Mouse (Mus musculus) small intestine, adult 2 months (tissue): ENCODE data around the gene Ogfod2. TPM values are rescaled to one million over a fixed set of nuclear protein-coding genes. Genes with fewer than 3 reads are reported as not detected.

Experiments
- H3K27ac ChIP-seq: fragments of 200-500 bp; 2 replicates; pipeline ENCODE4 v1.5.1; 2012; ENCODE audit warnings: low read depth, low read length, control low read depth, inconsistent platforms; ENCODE audit not compliant: insufficient read depth
- H3K27me3 ChIP-seq: fragments of 200-500 bp; 2 replicates; pipeline ENCODE4 v1.6.1; 2012; ENCODE audit warnings: mild to moderate bottlenecking, moderate library complexity, low read length, inconsistent platforms; ENCODE audit not compliant: control insufficient read depth, insufficient read depth
- H3K36me3 ChIP-seq: fragments of 200-500 bp; 2 replicates; pipeline ENCODE4 v1.6.1; 2012; ENCODE audit warnings: mild to moderate bottlenecking, low read length, control low read depth, inconsistent platforms; ENCODE audit not compliant: control insufficient read depth, insufficient read depth
- H3K4me1 ChIP-seq: fragments of 200-500 bp; 2 replicates; pipeline ENCODE4 v1.6.1; 2012; ENCODE audit warnings: low read length, inconsistent platforms, mixed read lengths; ENCODE audit not compliant: control insufficient read depth, insufficient read depth, insufficient read length
- H3K4me3 ChIP-seq: fragments of 200-500 bp; 2 replicates; pipeline ENCODE4 v1.5.1; 2012; ENCODE audit warnings: low read depth, mild to moderate bottlenecking, control low read depth, inconsistent platforms, low read length, moderate library complexity
- CTCF ChIP-seq: fragments of 200-500 bp; IDR thresholded peaks from 2 replicates; pipeline ENCODE4 v1.5.1; 2012; ENCODE audit warnings: low read depth, mild to moderate bottlenecking, control low read depth, inconsistent platforms, low read length, moderate library complexity, mixed read lengths; ENCODE audit not compliant: insufficient replicate concordance, insufficient read length; ENCODE audit errors: extremely low read depth
- POLR2A ChIP-seq: fragments of 200-500 bp; IDR thresholded peaks from 2 replicates; pipeline ENCODE4 v1.6.1; 2012; ENCODE audit warnings: low read depth, mild to moderate bottlenecking, control low read depth, inconsistent platforms, low read length, moderate library complexity
- WGBS: fragments of 180-500 bp; shearing (Covaris S2); methylation state at CpG from one replicate; pipeline ENCODE4 v1.1.7; 2018; 5-methylcytosine and 5-hydroxymethylcytosine counted together
- polyA plus RNA-seq: library from polyadenylated mRNA; depleted of rRNA; stranded (reverse); fragments of >200 nt; gene quantifications from 2 replicates; pipeline ENCODE4 v1.2.3, GENCODE M21; 2012; rRNA removed

Gene Ogfod2
- 44.0 and 48.7 TPM in 2 replicates for polyA plus RNA-seq

GRCm38 (mm10) chr5:124111742-124112497, at the start of gene Ogfod2:
Gene Ogfod2 (plus strand): TSS chr5:124112297.
- Histone ChIP-seq H3K36me3 (peaks cover 1% of the 10 kb centered on the region; the same call in 1 of the 2 replicates), H3K4me1 (peaks cover 18% of the 10 kb centered on the region), H3K27me3 (no peaks in the 10 kb centered on the region), H3K27ac (peak within 1 kb of the TSS; percentile 97), H3K4me3 (peak within 1 kb of the TSS; percentile 86)
- peak; percentile 58 for TF ChIP-seq POLR2A
- TF ChIP-seq CTCF, result peak; percentile 19; the same call in 1 of the 2 replicates
- WGBS, result under 1% methylated on average over 66 of the region's 66 CpGs

- 23% methylated on average over 3 of the region's 3 CpGs for WGBS
- Histone ChIP-seq H3K36me3 (0 out of 2 replicates have a peak, but pooled peaks cover 3% of the 10 kb centered on the region), H3K27me3 (no peaks in the 10 kb centered on the region), H3K4me3 (no peak overlapping the region), H3K4me1 (peaks cover 19% of the 10 kb centered on the region), H3K27ac (peak overlapping the region; percentile 80)
- TF ChIP-seq POLR2A (no peak), CTCF (no peak)
Measured at GRCm38 (mm10) chr5:124069657-124070056, 42.4 kb upstream of the Ogfod2 start.

- Histone ChIP-seq H3K36me3 (0 out of 2 replicates have a peak, but pooled peaks cover 3% of the 10 kb centered on the region), H3K4me3 (no peak overlapping the region), H3K27me3 (no peaks in the 10 kb centered on the region), H3K4me1 (peaks cover 42% of the 10 kb centered on the region), H3K27ac (no peak overlapping the region)
- TF ChIP-seq CTCF, result no peak
- no peak for TF ChIP-seq POLR2A
- 84% methylated on average over 9 of the region's 9 CpGs for WGBS
Measured at GRCm38 (mm10) chr5:124073682-124074081, 38.4 kb upstream of the Ogfod2 start.

- H3K4me1 ChIP-seq, result peaks cover 39% of the 10 kb centered on the region
- H3K27me3 ChIP-seq, result no peaks in the 10 kb centered on the region
- 29% methylated on average over 10 of the region's 10 CpGs for WGBS
- TF ChIP-seq POLR2A (no peak), CTCF (no peak)
- no peak overlapping the region for H3K4me3 ChIP-seq
- no peak overlapping the region for H3K27ac ChIP-seq
- 0 out of 2 replicates have a peak, but pooled peaks cover 3% of the 10 kb centered on the region for H3K36me3 ChIP-seq
Measured at GRCm38 (mm10) chr5:124074845-124075307, 37.2 kb upstream of the Ogfod2 start.

- H3K27me3 ChIP-seq, result no peaks in the 10 kb centered on the region
- 0 out of 2 replicates have a peak, but pooled peaks cover 3% of the 10 kb centered on the region for H3K36me3 ChIP-seq
- WGBS, result 71% methylated on average over 9 of the region's 9 CpGs
- peaks cover 33% of the 10 kb centered on the region for H3K4me1 ChIP-seq
- no peak for TF ChIP-seq CTCF
- no peak for TF ChIP-seq POLR2A
- H3K27ac ChIP-seq, result peak overlapping the region; percentile 77
- H3K4me3 ChIP-seq, result peak overlapping the region; percentile 4; the same call in 1 of the 2 replicates
Measured at GRCm38 (mm10) chr5:124075716-124076115, 36.4 kb upstream of the Ogfod2 start.

GRCm38 (mm10) chr5:124076559-124076958, 35.5 kb upstream of the Ogfod2 start:
- no peak overlapping the region for H3K4me3 ChIP-seq
- H3K4me1 ChIP-seq, result peaks cover 27% of the 10 kb centered on the region
- H3K36me3 ChIP-seq, result 0 out of 2 replicates have a peak, but pooled peaks cover 3% of the 10 kb centered on the region
- H3K27ac ChIP-seq, result peak overlapping the region; percentile 77
- 27% methylated on average over 9 of the region's 9 CpGs for WGBS
- no peak for TF ChIP-seq CTCF
- TF ChIP-seq POLR2A, result no peak; the same call in 1 of the 2 replicates
- H3K27me3 ChIP-seq, result no peaks in the 10 kb centered on the region

- Histone ChIP-seq H3K27me3 (no peaks in the 10 kb centered on the region), H3K27ac (peak overlapping the region; percentile 77; the same call in 1 of the 2 replicates), H3K36me3 (no peaks in the 10 kb centered on the region), H3K4me3 (no peak overlapping the region), H3K4me1 (peaks cover 31% of the 10 kb centered on the region)
- TF ChIP-seq POLR2A (no peak), CTCF (no peak)
- WGBS, result 87% methylated on average over 13 of the region's 13 CpGs
Measured at GRCm38 (mm10) chr5:124077241-124077640, 34.9 kb upstream of the Ogfod2 start.
